Mouse (Mus musculus) limb, embryonic 15.5 days (tissue): ENCODE results near the gene Kcnj3. TPM values are rescaled to one million over a fixed set of nuclear protein-coding genes. Genes with fewer than 3 reads are reported as not detected.

Source experiments
- ATAC-seq: fragments of 200-750 bp; cut with Nextera tagmentation; 2 replicates; pipeline ENCODE4 v1.8.0; 2017; ENCODE audit warnings: low read depth, moderate TSS enrichment; ENCODE audit not compliant: insufficient number of reproducible peaks, low FRiP score, low TSS enrichment
- H3K27ac ChIP-seq: fragments of 300-500 bp; sonication (generic); 2 replicates; pipeline ENCODE4 v1.5.1; 2015; ENCODE audit warnings: moderate library complexity, mild to moderate bottlenecking, inconsistent platforms
- H3K27me3 ChIP-seq: fragments of 300-500 bp; sonication (generic); 2 replicates; pipeline ENCODE4 v1.6.1; 2015; ENCODE audit warnings: inconsistent platforms
- H3K36me3 ChIP-seq: fragments of 300-500 bp; sonication (generic); 2 replicates; pipeline ENCODE4 v1.6.1; 2015; ENCODE audit warnings: inconsistent platforms
- H3K4me1 ChIP-seq: fragments of 300-500 bp; sonication (generic); 2 replicates; pipeline ENCODE4 v1.6.1; 2015; ENCODE audit warnings: inconsistent platforms
- H3K4me2 ChIP-seq: fragments of 300-500 bp; sonication (generic); 2 replicates; pipeline ENCODE4 v1.6.1; 2015; ENCODE audit warnings: mild to moderate bottlenecking, inconsistent platforms
- H3K4me3 ChIP-seq: fragments of 300-500 bp; sonication (generic); 2 replicates; pipeline ENCODE4 v1.5.1; 2015; ENCODE audit warnings: mild to moderate bottlenecking, inconsistent platforms
- H3K9ac ChIP-seq: fragments of 300-500 bp; sonication (generic); 2 replicates; pipeline ENCODE4 v1.6.1; 2015; ENCODE audit warnings: inconsistent platforms
- H3K9me3 ChIP-seq: fragments of 300-500 bp; sonication (generic); 2 replicates; pipeline ENCODE4 v1.6.1; 2016; ENCODE audit warnings: inconsistent platforms
- WGBS: fragments of 180-500 bp; shearing (Covaris S2); methylation state at CpG from one replicate; pipeline ENCODE4 v1.1.7; 2015; 5-methylcytosine and 5-hydroxymethylcytosine counted together
- polyA plus RNA-seq: library from polyadenylated mRNA; unstranded; fragments of >200 nt; fragmentation: Nextera tagmentation; extraction: Ambion mirVana; gene quantifications from 2 replicates; pipeline ENCODE4 v1.2.1, GENCODE M21; 2015

Gene Kcnj3
- polyA plus RNA-seq: 0.42 and 0.74 TPM in 2 replicates

DNA sequence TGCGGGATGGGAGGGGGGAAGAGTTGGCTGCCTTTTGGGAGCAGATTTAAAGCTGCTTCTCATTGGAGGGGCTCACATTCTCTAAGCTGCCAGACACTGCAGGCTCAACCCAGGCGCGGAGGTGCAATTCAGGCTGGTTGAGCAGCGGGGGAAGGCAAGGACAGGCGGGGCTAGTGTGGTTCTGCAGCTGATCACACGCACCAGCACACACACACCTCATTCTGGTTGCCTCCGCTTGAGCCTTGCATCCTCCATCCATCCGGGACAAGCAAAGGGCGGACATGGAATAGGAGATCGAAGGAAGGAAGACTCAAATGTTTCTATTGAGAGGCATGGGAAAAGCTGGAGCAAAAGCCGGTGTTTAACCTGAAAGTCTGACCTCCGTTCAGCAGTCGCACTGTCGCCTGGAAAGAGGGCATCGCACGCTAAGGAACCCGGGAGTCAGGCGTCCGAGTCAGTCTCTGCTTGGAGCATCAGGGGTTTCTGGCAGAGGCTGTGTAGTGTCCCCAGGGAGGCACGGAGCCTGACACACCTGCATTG lies at the start of gene Kcnj3:
Gene Kcnj3, plus strand, starts transcription at position 250 of the 540 bp plus-strand sequence.
- under 1% methylated on average over 20 of the region's 20 CpGs for WGBS
- ATAC-seq: no peak
- H3K4me3 ChIP-seq: peak within 1 kb of the TSS; percentile 40
- peaks cover 29% of the 10 kb centered on the region for H3K27me3 ChIP-seq
- H3K36me3 ChIP-seq: no peaks in the 10 kb centered on the region
- H3K9me3 ChIP-seq: no peaks in the 10 kb centered on the region
- H3K27ac ChIP-seq: no peak within 1 kb of the TSS
- H3K4me1 ChIP-seq: peaks cover 23% of the 10 kb centered on the region
- H3K4me2 ChIP-seq: peak within 1 kb of the TSS; percentile 73
- H3K9ac ChIP-seq: no peak within 1 kb of the TSS

DNA sequence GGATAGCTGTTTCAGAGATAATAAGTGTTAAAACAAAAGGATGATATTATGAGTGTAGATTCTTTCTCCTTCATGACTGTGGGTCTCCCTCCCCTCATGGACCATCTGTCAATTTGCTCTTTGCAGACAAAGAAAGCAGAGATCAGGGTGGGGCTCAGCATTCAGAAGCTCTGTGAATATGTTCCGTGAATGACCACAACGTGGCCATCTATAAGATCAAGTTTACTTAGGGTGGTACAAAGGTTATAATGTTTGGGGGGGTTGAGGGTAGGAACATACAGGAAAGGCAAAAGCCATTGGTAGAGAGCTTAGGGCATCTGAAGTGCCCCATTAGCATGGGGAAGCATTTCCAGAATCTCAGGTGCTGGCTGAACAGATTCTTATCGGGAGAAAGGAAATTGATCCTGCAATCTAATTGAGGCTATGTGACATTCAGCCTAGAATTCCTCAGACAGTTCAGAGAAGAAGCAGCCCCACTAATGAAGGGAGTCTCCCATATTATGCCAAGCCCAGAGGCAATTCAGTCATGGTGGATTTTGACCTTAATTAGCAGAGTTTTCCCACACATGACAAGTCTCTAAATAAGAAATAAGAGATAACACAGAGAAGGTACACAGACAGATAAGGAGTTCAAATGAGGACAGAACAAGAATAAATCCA lies 45.3 kb upstream of the Kcnj3 start:
- Histone ChIP-seq H3K27me3 (no peaks in the 10 kb centered on the region), H3K36me3 (no peaks in the 10 kb centered on the region), H3K4me1 (no peaks in the 10 kb centered on the region), H3K4me2 (no peak overlapping the region), H3K27ac (no peak overlapping the region), H3K9ac (no peak overlapping the region), H3K9me3 (no peaks in the 10 kb centered on the region), H3K4me3 (no peak overlapping the region)
- ATAC-seq: no peak
- 75% methylated on average over 3 of the region's 3 CpGs for WGBS

DNA sequence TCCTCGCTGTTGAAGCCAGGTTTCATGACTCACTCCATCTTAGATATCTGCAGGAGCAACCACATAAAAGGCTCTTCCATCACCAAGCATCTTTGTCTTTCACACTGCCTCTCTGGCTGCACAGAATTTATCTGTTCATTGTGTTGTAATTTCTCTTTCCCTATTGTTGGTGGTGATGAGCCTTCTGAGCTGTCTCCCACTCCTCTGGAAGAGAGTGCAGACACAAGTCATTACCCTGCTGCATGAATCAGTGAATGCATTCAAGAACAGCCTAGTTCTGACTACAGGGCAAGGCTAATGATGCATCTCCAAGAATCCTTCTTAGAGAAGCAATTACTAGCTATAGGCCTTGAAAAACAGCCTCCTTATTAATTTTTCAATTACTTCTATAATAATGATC lies 30.5 kb upstream of the Kcnj3 start:
- WGBS: 86% methylated on average over 1 of the region's 1 CpGs
- no peak overlapping the region for H3K4me2 ChIP-seq
- no peaks in the 10 kb centered on the region for H3K4me1 ChIP-seq
- no peak overlapping the region for H3K27ac ChIP-seq
- no peaks in the 10 kb centered on the region for H3K9me3 ChIP-seq
- no peak overlapping the region for H3K4me3 ChIP-seq
- no peaks in the 10 kb centered on the region for H3K36me3 ChIP-seq
- no peak overlapping the region for H3K9ac ChIP-seq
- no peaks in the 10 kb centered on the region for H3K27me3 ChIP-seq
- ATAC-seq: no peak

DNA sequence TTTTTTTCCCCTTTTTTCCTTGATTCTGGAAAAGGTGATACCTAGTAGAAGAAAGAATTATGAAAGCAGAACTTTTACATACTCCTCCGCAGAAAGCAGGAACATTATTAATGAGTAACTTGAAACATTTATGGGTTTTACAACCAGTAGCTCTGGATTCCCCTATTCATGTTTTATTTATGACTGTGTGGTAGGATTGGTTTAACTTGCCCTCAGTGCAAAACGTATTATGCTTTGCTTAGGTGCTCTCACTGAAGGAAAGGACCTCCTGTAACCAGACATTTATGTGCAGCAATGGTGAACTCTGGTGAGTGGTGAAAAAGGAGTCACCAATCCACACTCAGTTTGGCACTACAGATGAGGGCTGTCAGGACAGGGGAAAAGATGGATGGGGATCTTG lies 8.1 kb upstream of the Kcnj3 start:
- Histone ChIP-seq H3K27me3 (no peaks in the 10 kb centered on the region), H3K4me2 (no peak overlapping the region), H3K9ac (no peak overlapping the region), H3K4me3 (no peak overlapping the region), H3K36me3 (no peaks in the 10 kb centered on the region), H3K9me3 (no peaks in the 10 kb centered on the region), H3K4me1 (no peaks in the 10 kb centered on the region), H3K27ac (no peak overlapping the region)
- ATAC-seq: no peak
- 14% methylated on average over 2 of the region's 2 CpGs for WGBS

DNA sequence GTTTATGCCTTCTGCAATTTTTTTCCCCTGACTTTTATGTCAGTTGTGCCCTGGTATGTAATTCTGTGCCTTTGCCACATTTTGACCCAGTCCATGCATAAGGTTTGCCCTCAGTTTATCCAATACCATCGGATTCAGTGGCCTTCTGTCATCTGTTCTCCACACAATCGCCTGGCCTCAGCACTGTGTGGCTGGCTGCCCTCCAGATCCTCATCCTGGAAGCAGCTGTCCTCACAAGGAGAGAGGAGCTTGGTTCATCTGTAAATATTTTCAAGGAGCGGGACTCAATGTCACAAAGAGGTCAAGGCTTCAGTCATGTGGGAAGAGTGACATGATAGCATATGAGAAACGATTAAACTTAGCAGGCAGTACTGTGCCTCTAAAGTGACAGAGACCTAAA lies 3.7 kb upstream of the Kcnj3 start:
- Histone ChIP-seq H3K27me3 (peaks cover 16% of the 10 kb centered on the region), H3K9ac (no peak overlapping the region), H3K36me3 (no peaks in the 10 kb centered on the region), H3K27ac (no peak overlapping the region), H3K9me3 (no peaks in the 10 kb centered on the region), H3K4me3 (no peak overlapping the region), H3K4me2 (no peak overlapping the region), H3K4me1 (peaks cover 16% of the 10 kb centered on the region)
- 66% methylated on average over 4 of the region's 4 CpGs for WGBS
- ATAC-seq: no peak

DNA sequence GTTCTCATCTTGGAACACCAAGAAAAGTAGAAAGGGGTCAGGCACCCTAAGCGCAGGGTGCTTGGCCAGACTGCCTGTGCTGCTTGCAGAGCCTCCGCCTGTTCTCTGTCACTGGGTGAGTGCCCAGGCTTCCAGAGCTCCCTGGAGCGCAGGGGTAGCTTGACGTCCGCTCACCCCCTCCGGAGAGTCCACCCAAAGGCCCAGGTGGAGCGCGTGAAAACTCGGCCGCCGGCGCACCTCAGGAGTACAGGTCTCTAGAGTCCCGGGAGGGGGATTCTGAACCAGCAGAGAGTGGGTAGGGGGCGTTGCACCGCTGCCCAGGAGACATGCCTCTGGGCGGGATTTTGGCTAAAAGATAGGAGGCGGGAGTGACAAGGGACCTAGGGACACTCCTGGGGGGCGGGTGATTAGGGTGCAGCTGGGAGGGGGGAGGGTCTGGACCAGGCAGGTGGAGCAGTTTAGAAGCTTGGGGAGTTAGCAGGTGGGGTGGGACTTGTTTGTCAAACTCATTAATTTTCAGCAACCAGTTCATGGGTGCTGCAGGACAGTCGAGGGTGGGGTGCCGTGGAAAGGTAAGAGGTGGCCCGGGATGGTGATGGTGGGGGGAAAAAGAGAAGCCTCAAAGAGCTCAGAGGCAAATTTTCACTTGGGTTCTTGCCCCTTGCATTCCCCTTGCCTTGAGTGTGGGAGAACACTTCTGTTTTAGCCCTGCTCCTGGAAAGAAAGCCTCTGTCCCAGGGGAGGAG lies 664 bp downstream of the Kcnj3 start:
- H3K9me3 ChIP-seq: no peaks in the 10 kb centered on the region
- no peaks in the 10 kb centered on the region for H3K36me3 ChIP-seq
- WGBS: 2% methylated on average over 21 of the region's 21 CpGs
- peak overlapping the region; percentile 73 for H3K4me2 ChIP-seq
- peaks cover 23% of the 10 kb centered on the region for H3K4me1 ChIP-seq
- H3K4me3 ChIP-seq: peak overlapping the region; percentile 40
- H3K27me3 ChIP-seq: peaks cover 29% of the 10 kb centered on the region
- H3K9ac ChIP-seq: no peak overlapping the region
- no peak overlapping the region for H3K27ac ChIP-seq
- peak; percentile 71; the same call in 1 of the 2 replicates for ATAC-seq

DNA sequence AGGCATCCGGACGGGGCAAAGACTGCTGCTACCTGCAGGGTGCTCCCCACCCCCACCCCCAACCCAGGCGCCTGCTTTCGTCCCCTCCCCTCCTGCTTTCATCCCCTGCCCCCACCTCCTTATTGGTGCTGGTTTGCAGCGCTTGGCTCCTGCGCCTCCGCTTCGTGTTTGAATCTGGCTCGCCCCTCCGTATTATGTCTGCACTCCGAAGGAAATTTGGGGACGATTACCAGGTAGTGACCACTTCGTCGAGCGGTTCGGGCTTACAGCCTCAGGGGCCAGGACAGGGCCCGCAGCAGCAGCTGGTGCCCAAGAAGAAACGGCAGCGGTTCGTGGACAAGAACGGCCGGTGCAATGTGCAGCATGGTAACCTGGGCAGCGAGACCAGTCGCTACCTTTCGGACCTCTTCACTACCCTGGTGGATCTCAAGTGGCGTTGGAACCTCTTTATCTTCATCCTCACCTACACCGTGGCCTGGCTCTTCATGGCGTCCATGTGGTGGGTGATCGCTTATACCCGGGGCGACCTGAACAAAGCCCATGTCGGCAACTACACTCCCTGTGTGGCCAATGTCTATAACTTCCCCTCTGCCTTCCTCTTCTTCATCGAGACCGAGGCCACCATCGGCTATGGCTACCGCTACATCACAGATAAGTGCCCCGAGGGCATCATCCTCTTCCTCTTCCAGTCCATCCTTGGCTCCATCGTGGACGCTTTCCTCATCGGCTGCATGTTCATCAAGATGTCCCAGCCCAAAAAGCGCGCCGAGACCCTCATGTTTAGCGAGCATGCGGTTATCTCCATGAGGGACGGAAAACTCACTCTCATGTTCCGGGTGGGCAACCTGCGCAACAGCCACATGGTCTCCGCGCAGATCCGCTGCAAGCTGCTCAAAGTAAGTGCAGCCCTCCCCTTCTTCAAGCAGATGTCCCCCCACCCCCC lies 1.5 kb downstream of the Kcnj3 start:
- Histone ChIP-seq H3K27me3 (peaks cover 29% of the 10 kb centered on the region), H3K4me2 (peak overlapping the region; percentile 73), H3K9me3 (no peaks in the 10 kb centered on the region), H3K36me3 (no peaks in the 10 kb centered on the region), H3K4me3 (peak overlapping the region; percentile 40), H3K9ac (no peak overlapping the region), H3K4me1 (peaks cover 23% of the 10 kb centered on the region), H3K27ac (no peak overlapping the region)
- WGBS: under 1% methylated on average over 51 of the region's 51 CpGs
- 0 out of 2 replicates have a peak, but pooled peaks have one; percentile 40 for ATAC-seq

DNA sequence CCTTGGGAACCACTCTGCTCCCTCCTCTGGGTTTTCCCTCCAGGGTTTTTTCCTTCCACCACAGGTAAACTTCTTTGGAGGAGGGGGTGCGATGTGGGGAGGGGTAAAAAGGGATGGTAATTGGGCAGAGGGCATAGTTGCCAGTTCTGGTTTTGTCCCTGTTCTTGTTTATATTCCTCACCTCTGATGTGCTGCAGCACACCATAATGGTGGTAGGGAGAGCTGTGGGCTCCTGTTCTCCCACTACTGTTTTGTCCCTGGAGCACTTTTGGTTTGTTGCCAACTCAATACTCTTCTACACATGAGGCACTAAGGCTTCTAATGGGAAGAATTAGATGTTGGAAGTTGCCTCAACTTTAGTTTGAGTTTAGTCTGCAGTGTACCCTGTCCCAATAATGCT lies 2.2 kb downstream of the Kcnj3 start:
- Histone ChIP-seq H3K9me3 (no peaks in the 10 kb centered on the region), H3K27ac (no peak overlapping the region), H3K9ac (no peak overlapping the region), H3K27me3 (peaks cover 29% of the 10 kb centered on the region), H3K4me3 (0 out of 2 replicates have a peak overlapping the region, but pooled peaks have one; percentile 40), H3K36me3 (no peaks in the 10 kb centered on the region), H3K4me2 (peak overlapping the region; percentile 73), H3K4me1 (peaks cover 23% of the 10 kb centered on the region)
- ATAC-seq: no peak
- 8% methylated on average over 1 of the region's 1 CpGs for WGBS

DNA sequence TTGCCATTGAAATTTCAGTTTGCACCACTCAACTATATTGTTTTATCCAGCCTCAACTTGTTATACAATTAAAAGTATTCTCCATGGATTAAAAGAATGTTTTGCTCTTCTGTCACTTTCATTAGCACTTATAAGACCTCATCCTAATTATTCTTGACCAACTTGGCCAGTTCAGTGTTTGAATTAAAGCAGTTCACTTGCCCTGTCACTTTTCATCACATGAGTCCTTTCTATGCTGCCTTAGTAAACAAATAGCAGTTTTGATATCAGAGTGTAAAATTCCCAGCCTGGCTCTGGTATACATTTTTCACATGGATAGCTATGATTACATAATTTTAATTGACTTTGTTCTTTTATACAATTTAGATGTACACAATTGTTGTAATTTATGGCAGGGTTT lies 3.4 kb downstream of the Kcnj3 start:
- no peaks in the 10 kb centered on the region for H3K36me3 ChIP-seq
- no peak overlapping the region for H3K9ac ChIP-seq
- no peaks in the 10 kb centered on the region for H3K9me3 ChIP-seq
- H3K4me1 ChIP-seq: peaks cover 23% of the 10 kb centered on the region
- no peak for ATAC-seq
- peaks cover 29% of the 10 kb centered on the region for H3K27me3 ChIP-seq
- no peak overlapping the region for H3K27ac ChIP-seq
- no peak overlapping the region for H3K4me3 ChIP-seq
- H3K4me2 ChIP-seq: no peak overlapping the region

DNA sequence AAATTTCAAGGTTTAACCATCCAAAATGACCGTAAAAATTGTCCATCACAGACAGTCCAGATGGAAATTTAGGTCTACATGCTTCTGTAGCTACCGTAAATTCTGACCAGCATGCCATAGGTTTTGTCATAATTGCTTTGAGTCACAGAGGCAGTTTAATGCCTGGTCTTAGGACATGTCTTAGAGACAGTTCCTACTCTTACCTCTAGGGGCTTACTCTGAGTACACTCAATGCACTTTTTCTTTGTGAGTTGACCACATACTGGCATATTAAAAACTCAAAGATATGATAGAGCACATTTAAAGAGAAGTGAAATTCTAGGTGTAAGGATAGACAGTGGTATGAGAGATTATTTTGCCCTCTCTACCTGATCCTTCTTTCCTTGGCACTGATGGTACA lies 6.2 kb downstream of the Kcnj3 start:
- Histone ChIP-seq H3K36me3 (no peaks in the 10 kb centered on the region), H3K4me2 (no peak overlapping the region), H3K4me1 (peaks cover 8% of the 10 kb centered on the region), H3K27ac (no peak overlapping the region), H3K9ac (no peak overlapping the region), H3K4me3 (no peak overlapping the region), H3K9me3 (no peaks in the 10 kb centered on the region), H3K27me3 (peaks cover 14% of the 10 kb centered on the region)
- no peak for ATAC-seq
- WGBS: 72% methylated on average over 2 of the region's 2 CpGs

DNA sequence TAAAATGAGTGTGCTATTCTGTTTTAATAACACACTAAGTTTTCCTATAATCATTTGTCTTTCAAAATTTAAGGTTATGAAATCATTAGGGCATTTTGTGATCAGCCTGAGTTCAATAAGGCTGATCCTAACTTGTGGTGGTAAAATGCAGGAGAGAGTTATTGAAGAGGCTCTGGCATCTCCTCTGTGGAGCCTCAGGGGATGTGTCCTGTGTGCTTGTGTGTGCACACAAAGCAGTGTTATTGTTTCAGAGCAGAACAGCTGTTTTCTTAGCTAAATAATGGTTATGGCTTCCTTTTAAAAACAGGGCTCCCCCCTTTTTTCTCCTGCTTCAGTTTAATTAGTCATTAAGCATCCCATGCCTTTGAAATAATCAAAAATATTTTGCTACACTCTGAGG lies 11.5 kb downstream of the Kcnj3 start:
- Histone ChIP-seq H3K4me3 (no peak overlapping the region), H3K36me3 (no peaks in the 10 kb centered on the region), H3K9me3 (no peaks in the 10 kb centered on the region), H3K27ac (no peak overlapping the region), H3K4me2 (no peak overlapping the region), H3K9ac (no peak overlapping the region), H3K27me3 (no peaks in the 10 kb centered on the region), H3K4me1 (no peaks in the 10 kb centered on the region)
- no peak for ATAC-seq
